8 mouse cellular contexts compared by ENCODE assay signal in genomic region chr5:32742149-32742548, GRCm38 (mm10). TPM values are rescaled to one million over a fixed set of nuclear protein-coding genes. Genes with fewer than 3 reads are reported as not detected.
DNase-seq lines count a peak whose midpoint lies in the region; ATAC-seq and TF ChIP-seq lines count a peak whose summit lies in the region.

No protein-coding gene starts in this region.

- WGBS in thymus, adult 2 months = 31% methylated on average over 9 of the region's 9 CpGs
- 44% methylated on average over 9 of the region's 9 CpGs for WGBS in forebrain, embryonic 10.5 days
- WGBS in stomach, embryonic 16.5 days = 44% methylated on average over 9 of the region's 9 CpGs

- DNase-seq in thymus, adult 2 months = peak; percentile 25
- no peak for DNase-seq in thymus, adult 18-20 months
- peak; percentile 25 for DNase-seq in forebrain, embryonic 10.5 days (ENCODE audit: extremely low spot score, low spot score)
- DNase-seq in layer of hippocampus, adult 18-20 months (ENCODE audit: low spot score in 2 of 2) = peak; percentile 78 to 92
- DNase-seq in lung, postnatal 25 days (ENCODE audit: low spot score) = peak; percentile 51
- no peak for DNase-seq in testis, postnatal 14 days (ENCODE audit: low spot score)
- no peak for DNase-seq in adrenal gland, adult (ENCODE audit: inconsistent age in 2 of 2, low spot score in 1 of 2)

- no peak for TF ChIP-seq POLR2A in thymus, adult 2 months (IDR thresholded peaks at IDR 0.05; ENCODE audit: control insufficient read depth, extremely low read depth, insufficient read depth, low read length, poor library complexity)

- H3K9me3 ChIP-seq in forebrain, embryonic 10.5 days = no peaks in the 10 kb centered on the region
- H3K9me3 ChIP-seq in stomach, embryonic 16.5 days (replicated peaks; ENCODE audit: control insufficient read depth, low read length) = no peaks in the 10 kb centered on the region

- no peak overlapping the region for H3K4me2 ChIP-seq in stomach, embryonic 16.5 days (ENCODE audit: low read depth, low read length)

- H3K4me3 ChIP-seq in thymus, adult 2 months (ENCODE audit: control insufficient read depth, insufficient read depth, low read length) = no peak overlapping the region
- H3K4me3 ChIP-seq in forebrain, embryonic 10.5 days = no peak overlapping the region
- no peak overlapping the region for H3K4me3 ChIP-seq in stomach, embryonic 16.5 days (replicated peaks; ENCODE audit: low read length)

- H3K27me3 ChIP-seq in thymus, adult 2 months (ENCODE audit: control insufficient read depth, insufficient read depth, low read length) = no peaks in the 10 kb centered on the region
- H3K27me3 ChIP-seq in forebrain, embryonic 10.5 days (ENCODE audit: poor library complexity, severe bottlenecking) = no peaks in the 10 kb centered on the region
- H3K27me3 ChIP-seq in stomach, embryonic 16.5 days (ENCODE audit: control insufficient read depth, insufficient read depth, low read length) = no peaks in the 10 kb centered on the region

- H3K36me3 ChIP-seq in thymus, adult 2 months (ENCODE audit: control insufficient read depth, insufficient read depth, low read length) = no peaks in the 10 kb centered on the region
- H3K36me3 ChIP-seq in forebrain, embryonic 10.5 days (replicated peaks) = peaks cover 13% of the 10 kb centered on the region
- H3K36me3 ChIP-seq in stomach, embryonic 16.5 days (ENCODE audit: control insufficient read depth, insufficient read depth, low read length) = no peaks in the 10 kb centered on the region

- peaks cover 19% of the 10 kb centered on the region for H3K4me1 ChIP-seq in thymus, adult 2 months (replicated peaks; ENCODE audit: control insufficient read depth, insufficient read depth, low read length)
- peaks cover 35% of the 10 kb centered on the region for H3K4me1 ChIP-seq in forebrain, embryonic 10.5 days
- peaks cover 25% of the 10 kb centered on the region; the same call in 1 of the 2 replicates for H3K4me1 ChIP-seq in stomach, embryonic 16.5 days (ENCODE audit: control insufficient read depth, insufficient read depth, low read length)

- TF ChIP-seq CTCF in thymus, adult 2 months (IDR thresholded peaks at IDR 0.05; ENCODE audit: borderline replicate concordance, control insufficient read depth, extremely low read depth, insufficient read depth, low read length, poor library complexity) = no peak

- ATAC-seq in stomach, embryonic 16.5 days (ENCODE audit: insufficient read depth, low FRiP score) = no peak

- no peak overlapping the region for H3K27ac ChIP-seq in thymus, adult 2 months (ENCODE audit: control insufficient read depth, insufficient read depth, low read length)
- H3K27ac ChIP-seq in forebrain, embryonic 10.5 days = peak overlapping the region; percentile 66
- H3K27ac ChIP-seq in stomach, embryonic 16.5 days (ENCODE audit: low read length) = no peak overlapping the region

- 0 out of 2 replicates have a peak overlapping the region, but pooled peaks have one; percentile 7 for H3K9ac ChIP-seq in stomach, embryonic 16.5 days (ENCODE audit: low read length)

RNA-seq across cellular contexts. Expression of gene Pisd, which starts 43.3 kb away (rescaled TPM):
- 38.1 and 39.8 TPM in 2 replicates for polyA plus RNA-seq in thymus, adult 2 months (2012; rRNA removed)
- 76.8 and 78.3 TPM in 2 replicates for polyA plus RNA-seq in forebrain, embryonic 10.5 days (2016; fragmentation: Nextera tagmentation; extraction: Ambion mirVana)
- total RNA-seq in layer of hippocampus, adult 18-20 months (2021) = 10 to 100 TPM; 62.2 to 62.9 TPM
- 79.7 and 90.5 TPM in 2 replicates for polyA plus RNA-seq in stomach, embryonic 16.5 days (2015; fragmentation: Nextera tagmentation; extraction: Ambion mirVana)

Comparison
In these comparisons a context has a peak if more than half of its experiments do, and no peak if none do; other contexts are left out.
1. DNase-seq: peak in thymus, adult 2 months (single experiment), forebrain, embryonic 10.5 days (single experiment), layer of hippocampus, adult 18-20 months (2 of 2) and lung, postnatal 25 days (single experiment); none in thymus, adult 18-20 months (0 of 2), testis, postnatal 14 days (single experiment) and adrenal gland, adult (0 of 2).